Mouse (Mus musculus) testis, adult 2 months (tissue): ENCODE measurements at regions not wholly inside any gene's neighbourhood (a gene's known extent, or its start where the extent isn't known, plus 50 kb on each side); places are given as distances from the start of the nearest gene placed in this dataset.

Source experiments
- CTCF ChIP-seq: fragments of 200-500 bp; IDR thresholded peaks from 2 replicates; pipeline ENCODE4 v1.5.1; 2012; ENCODE audit warnings: low read depth, mild to moderate bottlenecking, inconsistent platforms, low read length, moderate library complexity; ENCODE audit not compliant: control insufficient read depth, insufficient read depth, insufficient replicate concordance
- POLR2A ChIP-seq: fragments of 200-500 bp; IDR thresholded peaks from 2 replicates; pipeline ENCODE4 v1.6.1; 2012; ENCODE audit warnings: low read depth, mild to moderate bottlenecking, inconsistent platforms, low read length, moderate library complexity; ENCODE audit not compliant: control insufficient read depth

DNA sequence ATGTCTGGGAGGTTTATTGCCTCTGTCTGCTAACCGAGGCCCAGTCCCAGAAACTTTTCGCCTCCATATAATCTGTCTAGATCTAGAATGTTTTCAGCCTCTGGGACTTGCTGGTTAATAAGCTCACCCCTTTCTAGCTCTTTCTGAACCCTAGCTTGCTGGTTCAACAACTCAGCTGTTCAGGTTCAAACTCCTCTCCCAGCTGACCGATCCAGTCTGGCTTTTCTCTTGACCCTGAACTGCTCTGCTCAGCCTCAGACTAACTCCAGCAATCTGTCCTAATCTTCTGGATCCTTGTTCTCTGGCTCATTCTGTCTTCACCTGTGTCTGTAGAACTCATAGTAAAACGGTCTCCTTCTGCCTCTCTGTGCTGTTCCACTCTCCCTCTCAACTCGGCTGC lies 86.2 kb upstream of the Plxnc1 start:
- TF ChIP-seq CTCF, result no peak
- TF ChIP-seq POLR2A, result no peak
